Mouse (Mus musculus): ENCODE measurements around the gene Rptor.

DNA sequence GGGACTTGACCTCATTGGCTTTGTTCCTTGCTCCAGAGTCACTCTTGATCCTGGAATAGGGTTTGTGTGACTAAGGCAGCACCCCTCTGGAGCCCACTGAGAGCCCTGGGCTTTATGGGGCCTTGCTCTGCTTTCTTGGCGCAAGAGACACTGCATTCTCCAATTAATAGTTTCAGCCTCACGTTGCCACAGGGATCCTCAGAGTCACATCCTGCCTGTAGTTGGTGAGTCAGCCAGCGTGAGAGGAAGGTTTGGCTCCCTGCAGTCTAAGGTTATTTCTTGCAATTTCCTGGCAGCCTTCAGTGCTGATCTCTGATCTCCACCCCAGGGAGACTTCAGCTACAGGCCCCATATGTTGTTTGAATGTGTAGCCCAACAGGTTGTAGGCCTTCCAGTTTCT, 174.5 kb downstream of the Rptor start:
- TF ChIP-seq POLR2A (IDR thresholded peaks at IDR 0.05; ENCODE audit: extremely low read depth, insufficient read depth, low read length) (no peak), CTCF (IDR thresholded peaks at IDR 0.05; ENCODE audit: low read depth, low read length) (no peak)

Data from liver, adult 2 months (tissue).